Comparison of ENCODE assay signal across 25 mouse cellular contexts in genomic region chr13:102700744-102701143, GRCm38 (mm10). TPM values are rescaled to one million over a fixed set of nuclear protein-coding genes. Genes with fewer than 3 reads are reported as not detected.
A peak's percentile ranks its signal among the peaks of the same experiment; 100 is the strongest.
DNase-seq lines count a peak whose midpoint lies in the region; ATAC-seq and TF ChIP-seq lines count a peak whose summit lies in the region.
"Had no signal": no experiment of that assay in that cellular context is flagged by ENCODE, and none has a peak within 500 bp of the region (broad histone marks: within the 10 kb centered on the region; RNA-seq: fewer than 3 reads in every experiment).

No protein-coding gene starts in this region.

- H3K27ac ChIP-seq in spleen, adult 2 months (ENCODE audit: insufficient read depth, low read length), result peak overlapping the region; percentile 74
- H3K27ac ChIP-seq: forebrain, embryonic 10.5 days; gastrocnemius, adult 2 months; heart, embryonic 15.5 days; hindbrain, embryonic 10.5 days; hindbrain, embryonic 13.5 days had no signal

- peaks cover 14% of the 10 kb centered on the region for H3K36me3 ChIP-seq in spleen, adult 2 months (ENCODE audit: control insufficient read depth, insufficient read depth, low read length)
- H3K36me3 ChIP-seq: forebrain, embryonic 10.5 days; heart, embryonic 12.5 days; heart, embryonic 15.5 days; hindbrain, embryonic 10.5 days; hindbrain, embryonic 13.5 days had no signal

- H3K27me3 ChIP-seq in spleen, adult 2 months (ENCODE audit: control insufficient read depth, insufficient read depth, low read length), result no peaks in the 10 kb centered on the region
- H3K27me3 ChIP-seq: heart, embryonic 12.5 days; heart, embryonic 15.5 days; hindbrain, embryonic 13.5 days had no signal

- no peak for DNase-seq in spleen, adult 2 months (ENCODE audit: low read depth in 1 of 2, low spot score in 2 of 2)
- no peak for DNase-seq in spleen, adult 18-20 months
- no peak for DNase-seq in layer of hippocampus, postnatal 14 days (ENCODE audit: low spot score in 2 of 2)
- no peak for DNase-seq in cerebellum, postnatal 25 days
- DNase-seq in lung, postnatal 25 days (ENCODE audit: low spot score), result no peak
- DNase-seq: adrenal gland, adult 8-10 months; adrenal gland, postnatal 25 days; cerebellum, adult 18-20 months; cerebellum, adult 9-11 months; cerebellum, postnatal 36 days; forebrain, postnatal 0 days; gastrocnemius, adult 2 months; gastrocnemius, postnatal 14 days; heart, postnatal 10 days; heart, postnatal 36 days had no signal

- no peak for TF ChIP-seq POLR2A in spleen, adult 2 months (IDR thresholded peaks at IDR 0.05; ENCODE audit: low read depth, low read length)

- H3K4me1 ChIP-seq in spleen, adult 2 months (ENCODE audit: control insufficient read depth, insufficient read depth, insufficient read length), result peaks cover 9% of the 10 kb centered on the region

- peak; percentile 65 for ATAC-seq in granulocyte monocyte progenitor cell, adult 5-6 weeks (replicated peaks; ENCODE audit: poor library complexity, severe bottlenecking)
- ATAC-seq in megakaryocyte progenitor cell, adult 5-6 weeks (replicated peaks; ENCODE audit: poor library complexity), result peak; percentile 56
- ATAC-seq: activated CD4-positive, CD25-positive, alpha-beta regulatory T cell, adult 4 months; forebrain, embryonic 14.5 days; forebrain, postnatal 0 days; hindbrain, embryonic 16.5 days had no signal

- 65% methylated on average over 3 of the region's 3 CpGs for WGBS in spleen, adult 2 months

- TF ChIP-seq CTCF in spleen, adult 2 months (IDR thresholded peaks at IDR 0.05; ENCODE audit: extremely low read depth, insufficient read depth, insufficient read length, insufficient replicate concordance), result no peak

- H3K4me3 ChIP-seq in spleen, adult 2 months (ENCODE audit: extremely low read depth, insufficient read depth, insufficient read length), result 0 out of 2 replicates have a peak overlapping the region, but pooled peaks have one; percentile 16
- H3K4me3 ChIP-seq: forebrain, embryonic 10.5 days; gastrocnemius, adult 2 months; heart, embryonic 12.5 days; heart, embryonic 15.5 days; hindbrain, embryonic 10.5 days; hindbrain, embryonic 13.5 days had no signal

RNA-seq across cellular contexts. Expression of gene Cd180, which starts 7.4 kb away (rescaled TPM):
- 25.0 and 31.6 TPM in 2 replicates for polyA plus RNA-seq in spleen, adult 2 months (2012; rRNA removed)
- total RNA-seq in granulocyte monocyte progenitor cell, adult 5-6 weeks (2014; fragmentation: Nextera tagmentation), result 32.1 and 37.9 TPM in 2 replicates
- 6.6 and 22.1 TPM in 2 replicates for total RNA-seq in granulocyte monocyte progenitor cell, adult 5-6 weeks (2017)
- 47.1 and 51.5 TPM in 2 replicates for total RNA-seq in megakaryocyte progenitor cell, adult 5-6 weeks (2015)
- total RNA-seq in megakaryocyte progenitor cell, adult 5-6 weeks (2017), result 11.2 and 14.5 TPM in 2 replicates
- total RNA-seq in layer of hippocampus, postnatal 14 days (2021), result 1 to 10 TPM; 2.9 to 3.7 TPM
